Mouse (Mus musculus) embryo, embryonic 9.5 days (tissue): ENCODE measurements around the gene Arrdc5.
A peak's percentile ranks its signal among the peaks of the same experiment; 100 is the strongest.

Experiments
- DNase-seq: peaks from one replicate; pipeline ENCODE4 v3.0.0-alpha.2; 2017; ENCODE audit errors: extremely low spot score

Arrdc5 gene

DNA sequence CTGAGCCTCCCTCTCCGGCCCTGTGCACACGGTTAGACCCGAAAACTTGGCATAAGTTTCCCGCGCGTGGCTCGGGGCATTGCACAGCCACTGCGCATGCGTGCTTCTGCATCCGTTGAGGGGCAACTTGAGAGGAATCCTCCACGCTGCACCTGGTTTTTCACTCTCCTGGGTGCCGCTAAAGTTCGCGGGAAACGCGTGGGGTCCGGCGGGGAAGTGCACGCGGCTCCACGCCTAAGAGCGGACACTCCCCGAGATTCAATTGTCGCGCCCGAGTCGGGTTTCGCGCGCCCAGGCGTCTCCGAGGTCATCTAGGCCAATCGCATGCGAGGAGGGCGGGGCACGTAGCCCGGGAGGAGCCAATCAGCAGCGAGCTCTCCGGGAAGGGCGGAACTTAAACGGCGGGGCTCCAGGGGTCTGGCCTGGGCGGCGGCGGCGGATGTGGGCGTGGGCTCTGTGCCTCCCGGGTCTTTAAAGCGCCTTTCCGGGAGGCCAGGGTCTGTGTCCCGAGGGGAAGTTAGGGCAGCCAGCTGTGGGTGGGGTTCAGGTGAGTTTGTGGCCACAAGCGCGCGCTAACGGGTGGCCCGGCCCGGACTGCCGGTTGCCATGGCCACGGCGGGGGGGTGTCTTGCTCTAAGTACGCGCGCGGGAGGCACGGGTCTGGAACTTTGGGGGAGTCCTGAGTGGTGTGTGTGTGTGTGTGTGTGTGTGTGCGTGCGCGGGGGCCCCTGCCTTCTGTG is 3.9 kb upstream of the Arrdc5 start:
- DNase-seq: peak; percentile 98

DNA sequence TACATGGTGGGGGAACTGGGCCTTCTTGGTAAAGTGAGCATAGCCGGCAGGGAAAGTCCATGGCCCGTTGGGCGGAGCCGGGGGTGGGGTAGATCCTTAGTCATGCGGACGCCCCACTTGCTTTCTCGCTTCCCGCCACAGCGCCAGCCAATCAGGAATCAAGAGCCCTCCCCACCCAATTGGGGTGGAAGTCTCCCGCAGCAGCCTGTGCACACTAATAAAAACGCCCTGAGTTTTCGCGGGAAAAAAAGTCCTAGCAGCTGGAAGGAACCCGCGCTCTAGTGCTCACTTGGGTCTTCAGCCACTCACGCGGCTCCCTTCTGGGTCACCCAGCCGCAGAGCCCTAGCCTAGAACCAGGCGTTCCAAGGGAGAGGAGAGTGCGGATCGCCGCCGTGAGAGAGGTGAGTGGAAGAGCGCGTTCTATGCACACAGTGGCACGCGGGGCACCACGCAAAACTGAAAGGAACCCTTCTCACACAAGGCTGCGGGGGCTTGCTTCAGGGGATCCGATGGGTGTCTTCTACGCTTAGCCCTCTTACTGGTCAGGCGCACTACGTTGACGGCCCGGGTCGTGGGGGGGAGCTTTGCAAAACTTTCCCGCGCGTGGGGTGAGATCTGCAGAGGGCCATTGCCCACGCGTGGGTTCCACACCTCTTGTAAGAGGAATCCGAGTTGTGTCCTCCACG is 3.2 kb upstream of the Arrdc5 start, which contains the start of gene Uhrf1:
TSS of gene Uhrf1 (plus strand) at position 162 of the 687 bp plus-strand sequence.
- peak; percentile 92 for DNase-seq

GRCm38 (mm10) chr17:56302363-56302996 is 2.4 kb upstream of the Arrdc5 start:
- DNase-seq: peak; percentile 77

DNA sequence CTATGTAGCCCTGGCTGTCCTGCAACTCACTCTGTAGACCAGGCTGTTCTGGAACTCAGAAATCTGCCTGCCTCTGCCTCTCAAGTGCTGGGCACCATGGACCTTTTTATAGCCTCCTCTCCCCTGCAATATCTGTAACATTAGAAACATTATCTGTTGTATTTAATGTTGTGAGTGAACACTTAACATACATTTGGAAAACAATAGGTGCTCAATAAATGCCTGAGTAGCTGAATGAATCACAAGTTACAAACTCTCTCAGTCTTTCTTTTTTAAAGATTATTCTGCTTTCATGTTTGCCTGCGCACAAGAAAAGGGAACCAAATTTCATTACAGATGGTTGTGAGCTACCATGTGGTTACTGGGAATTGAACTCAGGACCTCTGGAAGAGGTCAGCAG is 1.8 kb downstream of the Arrdc5 start:
- DNase-seq: no peak

GRCm38 (mm10) chr17:56296201-56296600 is 3.9 kb downstream of the Arrdc5 start:
- no peak for DNase-seq

DNA sequence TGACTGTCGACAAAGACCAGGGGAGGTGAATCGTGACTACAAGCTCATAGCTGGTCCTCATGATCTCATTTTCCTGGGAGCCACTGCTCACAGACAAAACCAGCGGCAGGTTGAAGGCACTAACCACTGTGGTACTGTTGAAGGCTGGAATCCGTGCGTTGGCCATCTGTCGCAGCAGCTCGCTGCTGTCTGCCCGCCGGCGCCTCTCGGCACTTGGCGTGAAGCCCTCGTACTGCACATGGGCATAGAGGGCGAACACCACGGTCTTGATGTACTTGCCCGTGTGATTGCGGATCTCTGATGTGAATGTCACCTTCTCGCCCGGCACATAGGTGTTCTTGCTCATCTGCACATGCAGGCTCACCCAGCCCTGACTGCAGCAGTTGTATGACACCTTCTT is 5.8 kb downstream of the Arrdc5 start:
- DNase-seq: no peak

DNA sequence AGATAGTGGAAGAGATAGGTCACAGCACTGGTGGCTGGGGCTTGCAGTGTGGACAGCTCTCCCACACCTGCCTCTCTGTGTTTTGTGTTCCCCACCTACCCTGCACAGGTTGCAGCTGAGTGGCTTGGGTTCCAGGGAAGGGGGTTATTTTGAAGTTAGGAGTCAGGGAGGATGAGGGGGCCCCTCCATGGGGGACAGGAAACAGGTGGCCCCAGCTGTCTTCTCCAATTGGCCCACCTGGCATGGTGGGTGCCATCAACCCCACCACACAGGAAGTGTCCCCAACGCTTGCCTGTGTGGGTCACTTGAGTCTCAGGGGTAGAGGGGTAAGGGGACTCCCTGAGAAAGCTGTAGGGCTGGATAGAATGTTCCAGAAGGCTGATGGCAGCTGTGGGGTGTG is 6.8 kb downstream of the Arrdc5 start:
- no peak for DNase-seq

GRCm38 (mm10) chr17:56292531-56293222 is 7.4 kb downstream of the Arrdc5 start, which contains the start of gene Plin3:
Gene Plin3 (minus strand): TSS chr17:56292873.
- no peak for DNase-seq

DNA sequence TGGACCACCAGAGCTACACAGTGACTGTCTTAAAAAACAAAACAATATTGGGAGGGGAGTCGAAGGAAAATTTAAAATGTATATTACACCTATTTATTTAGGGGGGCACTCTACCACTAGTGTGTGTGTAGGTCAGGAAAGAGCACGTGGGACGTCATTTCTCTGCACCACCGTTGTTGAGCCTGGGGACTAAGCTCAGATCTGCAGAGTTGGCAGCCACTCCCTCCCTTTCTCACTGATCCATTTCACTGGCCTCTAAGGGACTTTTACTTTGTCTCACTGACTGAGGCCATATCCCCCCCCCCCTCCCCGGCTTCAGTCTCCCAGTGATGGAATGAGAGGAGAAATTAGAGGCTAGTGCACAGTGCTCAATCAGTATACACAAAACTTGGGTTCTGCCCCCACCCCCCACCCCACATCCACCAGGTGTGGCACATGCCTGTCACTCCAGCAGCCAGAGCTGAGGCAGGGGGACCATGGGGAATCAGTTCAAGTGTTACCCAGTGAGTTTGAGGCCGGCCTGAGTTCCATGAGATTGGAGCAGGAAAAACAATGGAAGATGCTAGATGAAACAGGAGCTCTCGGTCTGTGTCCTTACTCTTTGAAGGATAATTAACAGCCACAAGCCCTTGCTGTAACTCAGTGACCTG is 8.1 kb downstream of the Arrdc5 start:
- DNase-seq: no peak

GRCm38 (mm10) chr17:56291171-56291511 is 8.9 kb downstream of the Arrdc5 start:
- DNase-seq: peak; percentile 93

- DNase-seq: peak; percentile 97
Observed at GRCm38 (mm10) chr17:56290388-56291170, 9.5 kb downstream of the Arrdc5 start.

DNA sequence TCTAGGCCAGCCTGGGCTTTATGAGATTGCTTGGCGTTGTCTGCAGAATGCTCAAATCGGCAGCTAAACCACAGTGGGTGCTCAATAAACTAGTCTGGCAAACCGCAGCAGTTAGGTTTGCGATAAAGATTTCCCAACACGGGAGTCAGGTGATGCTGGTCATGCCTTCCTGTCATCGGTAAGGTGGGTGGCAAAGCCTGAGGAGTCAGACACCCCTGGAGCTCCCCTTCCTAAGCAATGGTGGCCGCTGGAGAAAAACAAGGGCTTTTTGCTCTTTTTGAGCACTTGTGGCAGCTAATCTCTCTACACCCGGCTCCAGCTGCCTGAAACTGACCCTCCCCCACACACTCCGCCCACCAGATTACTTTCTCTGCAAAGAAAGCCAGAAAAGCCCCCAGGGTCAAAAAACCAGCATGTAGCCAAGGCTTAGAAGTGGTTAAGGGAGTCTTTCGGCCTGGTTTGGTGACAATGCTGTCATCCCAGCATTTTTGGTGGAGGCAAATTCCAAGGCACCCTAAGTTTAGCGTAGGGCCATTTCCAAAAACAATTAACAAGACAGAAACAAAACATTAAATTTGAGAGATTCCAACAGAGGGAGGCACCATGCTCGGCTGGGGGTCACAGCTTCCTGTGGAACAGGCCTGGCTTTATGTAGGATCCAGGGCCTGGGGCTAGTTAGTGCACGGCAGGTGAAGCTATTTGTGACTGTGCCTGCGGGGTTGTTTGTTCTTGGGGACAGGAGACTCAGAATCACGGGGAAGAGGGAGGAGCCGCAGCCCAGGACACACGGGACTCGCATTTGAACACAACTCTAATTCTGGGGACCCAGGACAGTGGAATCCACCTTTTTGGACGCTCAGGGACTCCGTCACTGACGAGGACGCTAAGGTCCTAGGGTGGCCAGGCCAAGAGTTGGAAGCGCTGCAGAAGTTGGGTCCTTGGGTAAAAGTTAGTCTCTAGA is 10.4 kb downstream of the Arrdc5 start:
- peak; percentile 79 for DNase-seq

DNA sequence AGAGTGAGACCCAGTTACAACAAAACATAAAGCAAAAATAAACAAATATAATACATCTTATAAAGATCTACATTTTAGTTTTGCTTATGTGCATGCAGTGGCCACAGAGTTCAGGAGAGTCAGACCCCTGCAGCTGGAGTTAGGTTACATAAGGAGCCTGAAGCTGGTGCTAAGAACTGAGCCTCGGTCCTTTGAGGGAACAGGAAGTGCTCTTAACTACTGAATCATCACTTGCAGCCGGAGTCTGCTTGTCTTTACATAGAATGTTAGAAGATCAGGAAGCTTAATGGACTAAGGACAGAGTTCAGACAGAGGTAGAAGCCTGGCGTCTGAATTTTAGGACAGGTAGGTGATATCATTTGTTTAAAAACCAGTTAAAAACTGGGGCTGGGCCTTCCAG is 11.2 kb downstream of the Arrdc5 start:
- no peak for DNase-seq

DNA sequence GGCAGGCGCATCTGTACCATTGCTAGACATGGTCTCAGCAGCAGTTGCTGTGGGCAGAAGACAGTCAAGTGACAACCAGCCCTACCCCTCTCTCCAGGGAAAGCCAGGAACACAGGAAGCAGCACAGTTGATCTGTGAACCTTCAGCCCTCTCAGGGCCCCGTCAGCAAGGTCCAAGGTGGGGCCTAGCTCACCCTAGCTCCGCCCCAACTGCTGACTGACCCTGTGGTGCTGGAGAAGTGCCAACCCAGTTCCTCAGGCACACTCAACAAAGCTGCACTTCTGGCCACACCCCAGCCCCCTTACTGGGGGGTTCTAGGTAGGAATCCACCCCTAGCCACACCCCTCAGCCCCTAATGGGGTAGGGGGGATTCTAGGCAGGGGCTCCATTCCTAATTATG is 12.3 kb downstream of the Arrdc5 start:
- DNase-seq: no peak

- DNase-seq: no peak
Observed at GRCm38 (mm10) chr17:56285995-56286394, 14.1 kb downstream of the Arrdc5 start.

DNA sequence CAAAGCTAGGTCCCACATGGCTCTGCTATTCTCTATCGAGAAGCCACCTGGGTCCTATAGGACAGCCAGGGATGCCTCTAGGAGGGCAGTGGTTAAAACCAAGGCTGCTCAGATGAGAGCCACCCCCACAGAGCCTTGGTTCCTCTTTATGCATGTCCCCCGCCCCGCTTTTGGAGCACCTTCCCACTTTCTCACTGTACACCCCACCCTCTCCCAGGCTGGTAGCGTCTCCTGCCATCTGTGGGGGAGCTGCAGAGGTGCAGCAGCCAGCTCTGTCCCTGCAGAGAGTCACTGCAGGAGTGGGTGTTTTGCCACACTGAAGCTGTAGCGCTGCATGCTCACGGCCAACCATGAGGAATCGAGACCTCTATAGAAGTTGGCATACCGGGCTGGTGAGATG is 16.8 kb downstream of the Arrdc5 start:
- DNase-seq: no peak

GRCm38 (mm10) chr17:56282802-56283201 is 17.3 kb downstream of the Arrdc5 start:
- DNase-seq: no peak

- DNase-seq: no peak
Observed at GRCm38 (mm10) chr17:56281193-56281592, 18.9 kb downstream of the Arrdc5 start.

GRCm38 (mm10) chr17:56279481-56280155 is 20.5 kb downstream of the Arrdc5 start:
- no peak for DNase-seq
